Mouse (Mus musculus): ENCODE measurements at regions not wholly inside any gene's neighbourhood (a gene's known extent, or its start where the extent isn't known, plus 50 kb on each side); places are given as distances from the start of the nearest gene placed in this dataset.

DNA sequence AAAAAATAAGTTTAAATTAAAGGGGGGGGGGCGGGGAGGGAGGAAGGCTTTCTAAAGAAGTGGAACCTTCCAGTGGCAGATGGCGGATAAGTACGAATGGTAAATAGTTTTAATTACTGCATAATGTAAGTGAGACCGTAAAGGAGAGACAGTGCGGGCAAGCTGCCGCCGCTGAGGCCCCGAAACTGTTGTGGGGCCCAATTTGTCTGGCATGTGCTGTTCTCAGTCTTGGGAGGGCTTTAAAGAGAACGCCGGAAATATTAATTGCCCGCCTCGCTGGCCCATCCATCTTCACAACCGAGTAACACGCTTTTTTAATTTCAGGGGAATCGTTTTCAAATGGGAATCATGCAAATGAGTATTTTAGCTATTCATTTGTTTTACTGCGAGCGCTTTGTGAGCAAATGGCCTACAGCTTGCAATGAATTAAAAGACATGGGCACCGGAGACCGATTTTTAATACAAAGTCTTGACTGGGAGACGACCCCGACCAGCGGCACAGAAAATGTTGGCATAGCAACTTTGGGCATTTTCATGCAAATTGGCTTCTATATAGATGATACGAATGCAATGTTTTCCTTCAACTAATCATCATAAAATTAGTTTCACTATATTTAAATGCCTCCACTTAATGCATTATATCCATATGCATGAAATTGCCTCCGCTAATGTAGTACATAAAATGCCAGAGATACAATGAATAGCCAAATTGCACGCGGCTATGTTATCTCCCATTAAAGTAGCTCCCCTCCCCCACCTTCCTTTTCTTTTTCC, 122.9 kb upstream of the Smad3 start:
- TF ChIP-seq POLR2A (IDR thresholded peaks at IDR 0.05; ENCODE audit: borderline replicate concordance, control insufficient read depth, low read depth, low read length) (no peak), CTCF (IDR thresholded peaks at IDR 0.05; ENCODE audit: control insufficient read depth, insufficient read depth, low read length) (no peak)
